Mouse (Mus musculus) limb, embryonic 13.5 days (tissue): ENCODE measurements around the gene Ihh. TPM values are rescaled to one million over a fixed set of nuclear protein-coding genes. Genes with fewer than 3 reads are reported as not detected.
A peak's percentile ranks its signal among the peaks of the same experiment; 100 is the strongest.

ENCODE experiments used
- microRNA counts: library from miRNA; unstranded; fragments of <30 nt; microRNA quantifications from one replicate; lab custom pipeline; 2016
- microRNA-seq: library from miRNA; unstranded; fragments of <30 nt; microRNA quantifications from one replicate; pipeline ENCODE4, GENCODE M21; 2016
- polyA plus RNA-seq: library from polyadenylated mRNA; unstranded; fragments of >200 nt; fragmentation: Nextera tagmentation; extraction: Ambion mirVana; gene quantifications from 2 replicates; pipeline ENCODE4 v1.2.1, GENCODE M21; 2015

The Ihh gene
- polyA plus RNA-seq, 1 experiment from 2014 or later = 8.6 TPM

MicroRNA genes within 50 kb of the gene (microRNA counts, 519-probe panel; counts per million panel counts)
- 2,242 counts per million, percentile 31 among the panel's probes with 10 or more counts for microRNA mmu-miR-375 (lab: Ali Mortazavi, UCI)

Small RNAs within 50 kb of the gene (microRNA-seq; reads per million reads assigned to microRNA genes)
- gene Mir375 = 775 reads per million, percentile 73 among the genes with 10 or more reads in this experiment

Other genes with a start within 250 kb of the Ihh start
- 12.7 and 14.1 TPM in 2 replicates for gene Cyp27a1, start 238.1 kb downstream of the Ihh start, polyA plus RNA-seq
- 1.9 and 2.1 TPM in 2 replicates for gene Prkag3, start 202.5 kb downstream of the Ihh start, polyA plus RNA-seq
- gene Wnt6, start 179.8 kb downstream of the Ihh start, polyA plus RNA-seq = 39.7 and 51.8 TPM in 2 replicates
- gene Wnt10a, start 160.2 kb downstream of the Ihh start, polyA plus RNA-seq = 3.9 and 4.5 TPM in 2 replicates
- 0.11 TPM in 1 of 2 replicates, not detected in the other for gene Cdk5r2, start 96.7 kb downstream of the Ihh start, polyA plus RNA-seq
- gene Fev, start 66.3 kb downstream of the Ihh start, polyA plus RNA-seq = 0.11 TPM in 1 of 2 replicates, not detected in the other
- gene Cryba2, start 58.5 kb downstream of the Ihh start, polyA plus RNA-seq = not detected in 2 replicates
- not detected in 2 replicates for gene Cfap65, start 16.1 kb downstream of the Ihh start, polyA plus RNA-seq
- gene Nhej1, start 173.5 kb upstream of the Ihh start, polyA plus RNA-seq = 11.8 and 12.7 TPM in 2 replicates
- 0.15 TPM in 2 replicates for gene Slc23a3, start 182.2 kb upstream of the Ihh start, polyA plus RNA-seq
- 47.7 and 49.4 TPM in 2 replicates for gene Cnppd1, start 191.0 kb upstream of the Ihh start, polyA plus RNA-seq
- 36.4 and 38.3 TPM in 2 replicates for gene Retreg2, start 191.1 kb upstream of the Ihh start, polyA plus RNA-seq
- gene Zfand2b, start 217.0 kb upstream of the Ihh start, polyA plus RNA-seq = 36.3 and 36.8 TPM in 2 replicates
- 39.5 and 40.9 TPM in 2 replicates for gene Abcb6, start 228.7 kb upstream of the Ihh start, polyA plus RNA-seq
- gene Ankzf1, start 240.5 kb upstream of the Ihh start, polyA plus RNA-seq = 28.0 and 28.9 TPM in 2 replicates
- gene Atg9a, start 240.5 kb upstream of the Ihh start, polyA plus RNA-seq = 32.7 and 33.7 TPM in 2 replicates